Mouse (Mus musculus): Measurements from ENCODE around the gene Gjb6. TPM values are rescaled to one million over a fixed set of nuclear protein-coding genes. Genes with fewer than 3 reads are reported as not detected.

Gjb6 gene
- polyA plus RNA-seq (2012; rRNA removed; ENCODE audit: low replicate concordance): 1.0 TPM in 1 of 2 replicates, not detected in the other

DNA sequence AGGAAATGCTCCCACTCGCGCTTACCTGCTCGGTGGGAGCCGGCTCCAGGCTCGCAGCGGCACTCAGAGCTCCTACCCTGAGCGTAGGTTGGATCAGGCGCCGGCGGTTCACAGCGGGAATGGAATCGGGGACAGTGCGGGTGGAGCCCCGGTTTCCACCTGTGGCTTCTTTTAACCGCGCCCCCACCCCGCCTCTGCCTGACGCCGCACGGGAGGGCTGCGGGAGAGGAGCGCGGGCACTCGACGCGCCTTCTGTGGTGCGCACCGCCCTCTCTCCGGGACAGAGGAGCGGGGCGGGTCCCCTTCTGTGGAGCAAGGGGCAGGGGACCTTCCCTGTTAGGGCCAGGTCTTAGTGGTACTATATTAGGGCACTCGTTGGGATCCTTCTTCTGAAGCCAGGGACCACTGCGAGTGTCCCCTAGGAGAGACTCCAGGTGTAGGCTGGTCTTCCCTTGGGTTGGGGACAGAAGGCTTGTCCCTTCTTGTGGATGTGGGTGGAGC, at the start of gene Gjb6:
TSS of gene Gjb6 (minus strand) at position 451 of the 501 bp plus-strand sequence.

DNA sequence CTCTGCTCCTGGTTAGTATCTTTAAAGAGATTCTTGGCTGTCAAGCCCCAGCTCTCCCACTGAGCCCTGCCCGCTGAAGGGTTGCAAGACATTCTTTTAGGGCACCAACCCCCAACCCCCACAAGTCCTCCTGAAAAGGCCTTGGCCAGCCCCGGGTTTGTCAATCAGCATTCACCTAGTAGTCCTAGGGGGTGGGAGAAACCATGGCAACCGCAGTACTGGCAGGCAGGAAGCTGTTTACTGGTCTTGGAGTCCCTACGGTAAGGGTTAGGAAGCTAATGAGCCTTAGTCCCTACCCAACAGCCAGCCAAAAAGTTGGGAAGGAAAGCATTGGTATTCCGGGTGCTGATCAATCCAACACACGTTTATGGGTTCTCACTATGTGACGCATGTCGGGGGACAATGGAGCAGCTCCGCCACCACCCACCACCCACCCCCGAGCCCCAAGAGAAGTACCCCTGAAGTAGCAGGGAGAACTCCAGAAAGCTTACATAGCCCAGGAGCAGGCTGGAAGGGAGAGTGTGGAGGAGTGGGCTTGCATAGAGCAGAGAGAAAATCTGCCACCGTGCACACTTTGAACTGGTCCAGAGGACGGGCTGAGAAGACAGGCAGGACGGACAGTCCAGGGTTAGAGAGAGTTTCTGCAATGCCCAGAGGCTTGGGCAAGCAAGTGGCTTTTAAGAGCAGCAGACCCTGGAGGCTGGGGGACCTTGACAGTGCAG, 17.4 kb downstream of the Gjb6 start, which contains the start of gene Gm4491:
TSS of gene Gm4491 (minus strand) at position 61 of the 722 bp plus-strand sequence.

DNA sequence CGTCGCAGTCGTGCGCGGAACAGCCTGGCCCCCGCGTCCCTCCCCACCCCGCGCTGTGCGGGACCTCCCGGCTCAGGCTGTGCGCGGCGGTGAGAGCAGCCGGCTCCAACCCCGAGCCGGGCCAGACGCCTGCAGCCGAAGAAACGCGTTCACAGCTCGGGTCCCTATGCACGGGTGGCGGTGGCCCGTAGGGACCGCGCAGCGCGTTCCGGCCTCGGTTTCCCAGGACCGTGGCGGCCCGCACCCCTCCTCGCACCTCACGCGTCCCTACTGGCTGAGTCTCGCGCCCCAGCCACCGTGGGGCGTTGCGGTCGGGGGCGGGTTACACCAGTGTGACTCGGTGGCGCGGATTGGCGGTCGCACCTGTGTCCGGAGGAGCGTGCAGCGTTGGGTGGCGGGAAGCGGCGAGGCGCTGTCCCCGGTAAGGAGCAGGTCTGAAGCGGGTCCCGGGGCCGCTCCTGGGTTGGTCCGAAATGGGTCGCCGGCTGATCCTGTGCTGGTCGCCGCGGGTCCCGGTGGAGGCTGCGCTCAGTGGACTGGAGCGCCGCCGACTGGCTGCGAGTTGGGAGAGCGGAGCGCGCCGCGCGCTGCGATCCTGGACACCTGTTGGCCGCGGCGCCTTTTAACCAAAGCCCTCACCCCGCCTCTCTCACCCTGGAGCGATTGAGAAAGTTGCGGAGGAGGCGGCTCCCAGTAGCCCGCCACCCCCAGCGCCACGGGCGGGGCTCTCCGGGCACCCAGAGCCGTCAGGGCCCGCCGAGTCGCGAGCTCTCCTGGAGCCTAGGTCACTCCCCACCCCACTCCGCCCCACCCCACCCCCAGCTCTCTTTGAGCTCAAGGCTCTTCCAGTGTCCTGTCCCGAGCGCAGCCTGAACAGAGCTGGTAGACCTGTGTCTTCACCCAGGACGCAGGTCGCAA, 29.0 kb downstream of the Gjb6 start, which contains the start of gene Gjb2:
TSS of gene Gjb2 (minus strand) at position 597 of the 918 bp plus-strand sequence.

Other genes starting within 250 kb of the Gjb6 start
- 8.0 and 13.6 TPM in 2 replicates for gene Zmym2, start 247.0 kb downstream of the Gjb6 start, polyA plus RNA-seq (2012; rRNA removed; ENCODE audit: low replicate concordance)
- gene Gja3, start 75.5 kb downstream of the Gjb6 start, polyA plus RNA-seq (2012; rRNA removed; ENCODE audit: low replicate concordance): 0.82 TPM in 1 of 2 replicates, not detected in the other
- 0.13 and 18.2 TPM in 2 replicates for gene Gjb2, start 28.9 kb downstream of the Gjb6 start, polyA plus RNA-seq (2012; rRNA removed; ENCODE audit: low replicate concordance)
- not detected in 2 replicates for gene Gm4491, start 17.7 kb downstream of the Gjb6 start, polyA plus RNA-seq (2012; rRNA removed; ENCODE audit: low replicate concordance)